ENCODE assay signal across 11 mouse cellular contexts in genomic region chr12:70129105-70129504, GRCm38 (mm10). TPM values are rescaled to one million over a fixed set of nuclear protein-coding genes. Genes with fewer than 3 reads are reported as not detected.
DNase-seq lines count a peak whose midpoint lies in the region; ATAC-seq and TF ChIP-seq lines count a peak whose summit lies in the region.
"Had no signal": no experiment of that assay in that cellular context is flagged by ENCODE, and none has a peak within 500 bp of the region (broad histone marks: within the 10 kb centered on the region; RNA-seq: fewer than 3 reads in every experiment).

No protein-coding gene starts in this region.

- H3K36me3 ChIP-seq in intestine, postnatal 0 days (ENCODE audit: control insufficient read depth, insufficient read depth) = no peaks in the 10 kb centered on the region
- H3K36me3 ChIP-seq in intestine, embryonic 16.5 days (ENCODE audit: control insufficient read depth, insufficient read depth, low read length) = no peaks in the 10 kb centered on the region
- no peaks in the 10 kb centered on the region for H3K36me3 ChIP-seq in thymus, adult 2 months (ENCODE audit: control insufficient read depth, insufficient read depth, low read length)
- H3K36me3 ChIP-seq: forebrain, embryonic 15.5 days; heart, embryonic 13.5 days; limb, embryonic 13.5 days had no signal

- H3K9me3 ChIP-seq in intestine, postnatal 0 days (ENCODE audit: control insufficient read depth) = no peaks in the 10 kb centered on the region
- H3K9me3 ChIP-seq in intestine, embryonic 16.5 days (ENCODE audit: control insufficient read depth, low read length) = no peaks in the 10 kb centered on the region
- H3K9me3 ChIP-seq: forebrain, embryonic 15.5 days; heart, embryonic 13.5 days; limb, embryonic 13.5 days had no signal

- H3K27ac ChIP-seq in intestine, postnatal 0 days (ENCODE audit: low read depth, low read length) = no peak overlapping the region
- H3K27ac ChIP-seq in intestine, embryonic 16.5 days (ENCODE audit: low read length) = no peak overlapping the region
- H3K27ac ChIP-seq in thymus, adult 2 months (ENCODE audit: control insufficient read depth, insufficient read depth, low read length) = no peak overlapping the region
- H3K27ac ChIP-seq: heart, embryonic 13.5 days; limb, embryonic 13.5 days had no signal

- peak; percentile 45 for TF ChIP-seq CTCF in intestine, postnatal 0 days (IDR thresholded peaks at IDR 0.05; ENCODE audit: low read depth)
- TF ChIP-seq CTCF in thymus, adult 2 months (IDR thresholded peaks at IDR 0.05; ENCODE audit: borderline replicate concordance, control insufficient read depth, extremely low read depth, insufficient read depth, low read length, poor library complexity) = no peak

- no peaks in the 10 kb centered on the region for H3K4me1 ChIP-seq in intestine, postnatal 0 days (replicated peaks; ENCODE audit: control insufficient read depth, insufficient read depth, low read length)
- H3K4me1 ChIP-seq in intestine, embryonic 16.5 days (ENCODE audit: control insufficient read depth, insufficient read depth, low read length) = no peaks in the 10 kb centered on the region
- H3K4me1 ChIP-seq in thymus, adult 2 months (replicated peaks; ENCODE audit: control insufficient read depth, insufficient read depth, low read length) = peaks cover 9% of the 10 kb centered on the region

- no peak overlapping the region for H3K4me2 ChIP-seq in intestine, postnatal 0 days (replicated peaks; ENCODE audit: low read depth)
- H3K4me2 ChIP-seq in intestine, embryonic 16.5 days (ENCODE audit: low read depth, low read length) = no peak overlapping the region
- H3K4me2 ChIP-seq: forebrain, embryonic 15.5 days; heart, embryonic 13.5 days; limb, embryonic 13.5 days had no signal

- TF ChIP-seq POLR2A in thymus, adult 2 months (IDR thresholded peaks at IDR 0.05; ENCODE audit: control insufficient read depth, extremely low read depth, insufficient read depth, low read length, poor library complexity) = no peak

- H3K27me3 ChIP-seq in intestine, postnatal 0 days (replicated peaks; ENCODE audit: control insufficient read depth, insufficient read depth, low read length) = no peaks in the 10 kb centered on the region
- H3K27me3 ChIP-seq in intestine, embryonic 16.5 days (replicated peaks; ENCODE audit: control insufficient read depth, insufficient read depth, low read length) = no peaks in the 10 kb centered on the region
- H3K27me3 ChIP-seq in thymus, adult 2 months (ENCODE audit: control insufficient read depth, insufficient read depth, low read length) = no peaks in the 10 kb centered on the region
- H3K27me3 ChIP-seq: forebrain, embryonic 15.5 days; heart, embryonic 13.5 days; limb, embryonic 13.5 days had no signal

- no peak overlapping the region for H3K9ac ChIP-seq in intestine, postnatal 0 days (ENCODE audit: low read depth, low read length)
- no peak overlapping the region for H3K9ac ChIP-seq in intestine, embryonic 16.5 days (ENCODE audit: low read depth, low read length)
- H3K9ac ChIP-seq: forebrain, embryonic 15.5 days; heart, embryonic 13.5 days; limb, embryonic 13.5 days had no signal

- no peak for ATAC-seq in intestine, postnatal 0 days
- ATAC-seq in intestine, embryonic 16.5 days = no peak
- ATAC-seq: forebrain, embryonic 15.5 days had no signal

- no peak overlapping the region for H3K4me3 ChIP-seq in intestine, postnatal 0 days (ENCODE audit: low read depth, low read length)
- no peak overlapping the region for H3K4me3 ChIP-seq in intestine, embryonic 16.5 days (ENCODE audit: low read length)
- no peak overlapping the region for H3K4me3 ChIP-seq in thymus, adult 2 months (ENCODE audit: control insufficient read depth, insufficient read depth, low read length)
- H3K4me3 ChIP-seq: forebrain, embryonic 15.5 days; heart, embryonic 13.5 days; limb, embryonic 13.5 days had no signal

- DNase-seq in thymus, adult 2 months = peak; percentile 56
- no peak for DNase-seq in thymus, adult 18-20 months
- DNase-seq in induced T-regulatory cell, adult 2 months (ENCODE audit: low read depth) = peak; percentile 54
- DNase-seq in urinary bladder, postnatal 4 days (ENCODE audit: low spot score in 2 of 2) = no peak
- no peak for DNase-seq in ovary, postnatal 10 days (ENCODE audit: low spot score)
- DNase-seq in ovary, postnatal 14 days (ENCODE audit: low spot score) = no peak

- 49% methylated on average over 5 of the region's 5 CpGs for WGBS in intestine, postnatal 0 days
- WGBS in intestine, embryonic 16.5 days = 41% methylated on average over 5 of the region's 5 CpGs
- WGBS in thymus, adult 2 months = 29% methylated on average over 5 of the region's 5 CpGs

RNA-seq across cellular contexts. Expression of gene Nin, which starts 15.6 kb away (rescaled TPM):
- 2.2 and 3.4 TPM in 2 replicates for polyA plus RNA-seq in intestine, postnatal 0 days (2015; fragmentation: Nextera tagmentation; extraction: Ambion mirVana)
- 5.7 and 5.8 TPM in 2 replicates for polyA plus RNA-seq in intestine, embryonic 16.5 days (2015; fragmentation: Nextera tagmentation; extraction: Ambion mirVana)
- 21.8 and 32.2 TPM in 2 replicates for polyA plus RNA-seq in thymus, adult 2 months (2012; rRNA removed)

RNA-seq across cellular contexts. Expression of gene Abhd12b, which starts 24.8 kb away (rescaled TPM):
- polyA plus RNA-seq in intestine, postnatal 0 days (2015; fragmentation: Nextera tagmentation; extraction: Ambion mirVana) = not detected in 2 replicates
- 0.23 and 0.28 TPM in 2 replicates for polyA plus RNA-seq in intestine, embryonic 16.5 days (2015; fragmentation: Nextera tagmentation; extraction: Ambion mirVana)
- 0.12 and 0.15 TPM in 2 replicates for polyA plus RNA-seq in thymus, adult 2 months (2012; rRNA removed)
- polyA plus RNA-seq: forebrain, embryonic 15.5 days; heart, embryonic 13.5 days; limb, embryonic 13.5 days had no signal

Comparison
In these comparisons a context has a peak if more than half of its experiments do, and no peak if none do; other contexts are left out.
1. DNase-seq: peak in thymus, adult 2 months (single experiment) and induced T-regulatory cell, adult 2 months (single experiment); none in thymus, adult 18-20 months (0 of 2), urinary bladder, postnatal 4 days (0 of 2), ovary, postnatal 10 days (single experiment) and ovary, postnatal 14 days (single experiment).